Mouse (Mus musculus) midbrain, embryonic 12.5 days (tissue): Measurements from ENCODE around the gene Npepps. TPM values are rescaled to one million over a fixed set of nuclear protein-coding genes. Genes with fewer than 3 reads are reported as not detected.
A peak's percentile ranks its signal among the peaks of the same experiment; 100 is the strongest.

Source experiments
- ATAC-seq: fragments of 200-750 bp; cut with Nextera tagmentation; 2 replicates; pipeline ENCODE4 v1.8.0; 2017; ENCODE audit warnings: low read depth, moderate TSS enrichment, moderate library complexity; ENCODE audit not compliant: low FRiP score
- H3K27ac ChIP-seq: fragments of 300-500 bp; sonication (generic); replicated peaks from 2 replicates; pipeline ENCODE4 v1.5.1; 2016; ENCODE audit warnings: mild to moderate bottlenecking
- H3K27me3 ChIP-seq: fragments of 300-500 bp; sonication (generic); 2 replicates; pipeline ENCODE4 v1.6.1; 2016; ENCODE audit warnings: mild to moderate bottlenecking
- H3K36me3 ChIP-seq: fragments of 300-500 bp; sonication (generic); 2 replicates; pipeline ENCODE4 v1.6.1; 2016
- H3K4me1 ChIP-seq: fragments of 300-500 bp; sonication (generic); 2 replicates; pipeline ENCODE4 v1.6.1; 2016
- H3K4me2 ChIP-seq: fragments of 300-500 bp; sonication (generic); replicated peaks from 2 replicates; pipeline ENCODE4 v1.6.1; 2016; ENCODE audit warnings: mild to moderate bottlenecking, moderate library complexity
- H3K4me3 ChIP-seq: fragments of 300-500 bp; sonication (generic); 2 replicates; pipeline ENCODE4 v1.5.1; 2016; ENCODE audit warnings: mild to moderate bottlenecking
- H3K9ac ChIP-seq: fragments of 300-500 bp; sonication (generic); replicated peaks from 2 replicates; pipeline ENCODE4 v1.6.1; 2016; ENCODE audit warnings: mild to moderate bottlenecking, moderate library complexity
- H3K9me3 ChIP-seq: fragments of 300-500 bp; sonication (generic); 2 replicates; pipeline ENCODE4 v1.6.1; 2016; ENCODE audit warnings: mild to moderate bottlenecking
- WGBS: fragments of 180-500 bp; shearing (Covaris S2); methylation state at CpG from one replicate; pipeline ENCODE4 v1.1.7; 2016; 5-methylcytosine and 5-hydroxymethylcytosine counted together
- polyA plus RNA-seq: library from polyadenylated mRNA; unstranded; fragments of >200 nt; fragmentation: Nextera tagmentation; extraction: Ambion mirVana; gene quantifications from 2 replicates; pipeline ENCODE4 v1.2.1, GENCODE M21; 2016

Npepps gene
- polyA plus RNA-seq, 1 experiment from 2014 or later: 134 TPM

- under 1% methylated on average over 25 of the region's 25 CpGs for WGBS
- peak; percentile 68 for ATAC-seq
- Histone ChIP-seq H3K27me3 (peaks cover 15% of the 10 kb centered on the region), H3K4me1 (peaks cover 24% of the 10 kb centered on the region), H3K36me3 (no peaks in the 10 kb centered on the region), H3K9ac (peak overlapping the region; percentile 57), H3K27ac (0 out of 2 replicates have a peak overlapping the region, but pooled peaks have one; percentile 25), H3K4me2 (peak overlapping the region; percentile 69), H3K9me3 (no peaks in the 10 kb centered on the region), H3K4me3 (peak overlapping the region; percentile 44)
Observed at GRCm38 (mm10) chr11:97309911-97310571, 29.6 kb upstream of the Npepps start.

- no peak for ATAC-seq
- WGBS: 2% methylated on average over 9 of the region's 9 CpGs
- H3K9ac ChIP-seq: peak overlapping the region; percentile 57
- no peaks in the 10 kb centered on the region for H3K9me3 ChIP-seq
- peak overlapping the region; percentile 44 for H3K4me3 ChIP-seq
- peaks cover 15% of the 10 kb centered on the region for H3K27me3 ChIP-seq
- H3K27ac ChIP-seq: 0 out of 2 replicates have a peak overlapping the region, but pooled peaks have one; percentile 6
- peaks cover 24% of the 10 kb centered on the region for H3K4me1 ChIP-seq
- H3K36me3 ChIP-seq: no peaks in the 10 kb centered on the region
- peak overlapping the region; percentile 69 for H3K4me2 ChIP-seq
Observed at GRCm38 (mm10) chr11:97309451-97309836, 29.0 kb upstream of the Npepps start.

DNA sequence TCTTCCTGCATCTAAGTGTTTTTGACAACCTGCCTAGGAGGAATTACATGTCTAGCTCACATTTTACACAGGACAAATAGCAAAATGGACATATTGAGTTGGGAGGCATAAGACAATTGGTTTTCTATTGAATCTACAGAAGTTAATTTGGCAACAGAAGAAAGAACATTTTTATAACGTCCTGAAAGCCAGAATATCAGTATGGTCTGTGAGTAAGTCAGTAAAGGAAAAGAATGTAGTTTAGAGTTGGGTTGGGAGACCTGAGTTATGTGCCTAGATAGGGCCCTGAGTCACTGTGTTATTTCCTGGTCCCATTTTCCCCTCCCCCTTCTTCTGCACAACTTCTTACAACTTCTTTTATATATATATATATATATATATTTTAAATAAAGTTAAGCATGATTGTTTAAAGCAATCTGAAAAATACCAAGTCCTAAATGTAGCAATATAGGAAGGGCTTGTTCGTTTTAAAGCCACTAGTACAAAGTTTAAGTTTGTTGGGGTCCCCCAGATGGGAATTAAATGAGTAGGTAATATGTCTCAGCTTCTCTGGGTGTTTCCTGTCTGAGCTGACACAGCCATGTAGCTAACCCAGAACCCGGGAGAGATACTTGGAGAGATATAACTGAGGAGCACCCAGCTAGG, 28.5 kb upstream of the Npepps start:
- ATAC-seq: no peak
- H3K9me3 ChIP-seq: no peaks in the 10 kb centered on the region
- H3K36me3 ChIP-seq: no peaks in the 10 kb centered on the region
- peaks cover 24% of the 10 kb centered on the region for H3K4me1 ChIP-seq
- H3K27ac ChIP-seq: no peak overlapping the region
- WGBS: 54% methylated on average over 3 of the region's 3 CpGs
- H3K27me3 ChIP-seq: peaks cover 15% of the 10 kb centered on the region
- no peak overlapping the region for H3K4me3 ChIP-seq
- H3K9ac ChIP-seq: no peak overlapping the region
- peak overlapping the region; percentile 69 for H3K4me2 ChIP-seq

- Histone ChIP-seq H3K9me3 (no peaks in the 10 kb centered on the region), H3K4me1 (peaks cover 24% of the 10 kb centered on the region), H3K4me3 (no peak overlapping the region), H3K9ac (no peak overlapping the region), H3K27ac (no peak overlapping the region), H3K36me3 (no peaks in the 10 kb centered on the region), H3K27me3 (peaks cover 15% of the 10 kb centered on the region), H3K4me2 (no peak overlapping the region)
- WGBS: 91% methylated on average over 11 of the region's 11 CpGs
- no peak for ATAC-seq
Observed at GRCm38 (mm10) chr11:97307294-97308069, 27.0 kb upstream of the Npepps start.

- peaks cover 6% of the 10 kb centered on the region for H3K27me3 ChIP-seq
- ATAC-seq: no peak
- 84% methylated on average over 5 of the region's 5 CpGs for WGBS
- H3K9me3 ChIP-seq: no peaks in the 10 kb centered on the region
- H3K4me2 ChIP-seq: no peak overlapping the region
- no peak overlapping the region for H3K27ac ChIP-seq
- H3K4me3 ChIP-seq: no peak overlapping the region
- peaks cover 9% of the 10 kb centered on the region for H3K4me1 ChIP-seq
- no peak overlapping the region for H3K9ac ChIP-seq
- H3K36me3 ChIP-seq: no peaks in the 10 kb centered on the region
Observed at GRCm38 (mm10) chr11:97304631-97305030, 24.2 kb upstream of the Npepps start.

- Histone ChIP-seq H3K9ac (no peak overlapping the region), H3K4me2 (no peak overlapping the region), H3K4me3 (no peak overlapping the region), H3K4me1 (0 out of 2 replicates have a peak, but pooled peaks cover 3% of the 10 kb centered on the region), H3K9me3 (no peaks in the 10 kb centered on the region), H3K27me3 (no peaks in the 10 kb centered on the region), H3K36me3 (no peaks in the 10 kb centered on the region), H3K27ac (no peak overlapping the region)
- ATAC-seq: no peak
- WGBS: 31% methylated on average over 7 of the region's 7 CpGs
Observed at GRCm38 (mm10) chr11:97302231-97302781, 21.9 kb upstream of the Npepps start.

DNA sequence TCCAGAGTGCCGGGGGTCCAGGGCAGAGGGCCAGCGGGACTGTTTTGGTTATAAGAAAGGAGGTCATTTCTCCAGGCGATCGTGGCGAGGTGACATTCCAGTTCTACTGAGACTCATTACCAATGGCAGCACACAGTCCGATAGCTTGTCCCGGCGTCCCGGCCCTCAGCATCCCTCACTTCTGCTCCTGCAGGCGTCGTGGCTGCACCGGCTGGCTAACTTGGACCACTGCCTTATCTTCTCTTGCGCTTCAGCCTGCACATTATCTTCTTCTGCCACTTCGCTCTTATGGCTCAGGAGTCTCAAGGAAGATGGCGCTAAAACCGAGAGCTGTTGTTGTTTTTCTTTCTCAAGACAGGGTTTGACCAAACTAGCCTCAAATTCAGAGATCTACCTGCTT, 21.0 kb upstream of the Npepps start:
- Histone ChIP-seq H3K36me3 (no peaks in the 10 kb centered on the region), H3K9me3 (no peaks in the 10 kb centered on the region), H3K27me3 (no peaks in the 10 kb centered on the region), H3K9ac (no peak overlapping the region), H3K4me3 (no peak overlapping the region), H3K27ac (no peak overlapping the region), H3K4me1 (0 out of 2 replicates have a peak, but pooled peaks cover 3% of the 10 kb centered on the region), H3K4me2 (no peak overlapping the region)
- ATAC-seq: no peak
- 89% methylated on average over 16 of the region's 16 CpGs for WGBS

DNA sequence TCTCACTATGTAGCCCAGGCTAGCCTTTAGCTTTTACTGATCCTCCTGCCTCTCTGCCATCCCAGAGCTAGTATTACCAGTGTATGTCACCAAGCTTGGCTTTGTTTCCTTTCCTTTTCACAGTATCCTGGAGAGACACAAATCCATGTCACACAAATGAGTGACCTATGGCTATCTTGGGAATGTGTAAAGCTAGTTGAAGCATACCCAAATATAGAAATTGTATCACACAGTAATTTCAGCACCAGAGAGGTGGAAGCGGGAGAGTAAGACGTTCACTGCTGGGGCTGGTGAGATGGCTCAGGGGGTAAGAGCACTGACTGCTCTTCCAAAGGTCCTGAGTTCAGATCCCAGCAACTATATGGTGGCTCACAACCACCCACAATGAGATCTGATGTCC, 19.5 kb upstream of the Npepps start:
- no peaks in the 10 kb centered on the region for H3K27me3 ChIP-seq
- ATAC-seq: no peak
- H3K9ac ChIP-seq: no peak overlapping the region
- no peak overlapping the region for H3K4me3 ChIP-seq
- WGBS: 96% methylated on average over 2 of the region's 2 CpGs
- H3K27ac ChIP-seq: no peak overlapping the region
- H3K4me1 ChIP-seq: 0 out of 2 replicates have a peak, but pooled peaks cover 3% of the 10 kb centered on the region
- no peaks in the 10 kb centered on the region for H3K36me3 ChIP-seq
- H3K9me3 ChIP-seq: no peaks in the 10 kb centered on the region
- H3K4me2 ChIP-seq: no peak overlapping the region

DNA sequence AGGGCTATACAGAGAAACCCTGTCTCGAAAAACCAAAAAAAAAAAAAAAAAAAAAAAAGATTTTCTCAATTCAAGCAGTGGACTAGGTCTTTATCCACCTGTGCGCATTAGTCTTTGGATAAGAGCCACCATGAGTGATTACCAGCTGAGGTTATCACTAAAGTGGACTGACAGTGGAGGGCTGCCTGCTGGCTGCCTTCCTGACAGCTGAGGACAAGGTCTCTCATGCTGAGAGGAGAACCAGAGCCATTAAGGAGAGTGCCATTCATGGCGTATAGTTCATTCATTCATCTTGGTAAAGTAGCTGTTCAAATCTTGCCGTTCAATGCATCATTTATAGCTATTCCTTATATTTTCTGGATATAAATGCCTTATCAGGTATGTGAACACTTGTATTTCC, 16.1 kb upstream of the Npepps start:
- Histone ChIP-seq H3K27me3 (no peaks in the 10 kb centered on the region), H3K27ac (no peak overlapping the region), H3K4me2 (no peak overlapping the region), H3K4me1 (no peaks in the 10 kb centered on the region), H3K9ac (no peak overlapping the region), H3K36me3 (no peaks in the 10 kb centered on the region), H3K9me3 (no peaks in the 10 kb centered on the region), H3K4me3 (no peak overlapping the region)
- 92% methylated on average over 3 of the region's 4 CpGs for WGBS
- no peak for ATAC-seq

GRCm38 (mm10) chr11:97292731-97293130, 12.3 kb upstream of the Npepps start:
- ATAC-seq: no peak
- WGBS: 85% methylated on average over 1 of the region's 1 CpGs
- no peaks in the 10 kb centered on the region for H3K9me3 ChIP-seq

GRCm38 (mm10) chr11:97289276-97290230, 9.1 kb upstream of the Npepps start:
- 47% methylated on average over 12 of the region's 12 CpGs for WGBS
- no peak for ATAC-seq
- Histone ChIP-seq H3K9me3 (no peaks in the 10 kb centered on the region), H3K4me2 (no peak overlapping the region), H3K27me3 (no peaks in the 10 kb centered on the region), H3K36me3 (no peaks in the 10 kb centered on the region), H3K27ac (no peak overlapping the region), H3K4me3 (no peak overlapping the region), H3K4me1 (peaks cover 10% of the 10 kb centered on the region), H3K9ac (no peak overlapping the region; the same call in 1 of the 2 replicates)

More at GRCm38 (mm10) chr11:97292731-97293130, 12.3 kb upstream of the Npepps start:
- H3K4me3 ChIP-seq: no peak overlapping the region
- no peak overlapping the region for H3K4me2 ChIP-seq
- H3K27ac ChIP-seq: no peak overlapping the region
- peaks cover 10% of the 10 kb centered on the region for H3K4me1 ChIP-seq
- H3K27me3 ChIP-seq: no peaks in the 10 kb centered on the region
- H3K36me3 ChIP-seq: no peaks in the 10 kb centered on the region
- H3K9ac ChIP-seq: no peak overlapping the region
